Mouse (Mus musculus) CD4-positive, CD25-positive, alpha-beta regulatory T cell, adult 2 months (primary cell): ENCODE measurements around the gene Tbc1d23.
"Not testable (repeated sequence)": the region's sequence is repeated elsewhere in the genome, so short reads cannot be mapped to it uniquely, and the experiment has no call there.

ENCODE experiments used
- DNase-seq: peaks from one replicate; pipeline ENCODE4 v3.0.0-alpha.2; 2012; ENCODE audit warnings: low read depth, low spot score

Gene Tbc1d23

GRCm38 (mm10) chr16:57231089-57231936 is at the start of gene Tbc1d23:
TSS of gene Tbc1d23 (minus strand) at chr16:57231504.
- DNase-seq = peak; percentile 97

GRCm38 (mm10) chr16:57280221-57281217 is 49.2 kb upstream of the Tbc1d23 start:
- no peak for DNase-seq

- DNase-seq = no peak
Measured at GRCm38 (mm10) chr16:57278976-57279626, 47.8 kb upstream of the Tbc1d23 start.

GRCm38 (mm10) chr16:57269751-57270150 is 38.4 kb upstream of the Tbc1d23 start:
- DNase-seq = no peak

- no peak for DNase-seq
Measured at GRCm38 (mm10) chr16:57268058-57268841, 36.9 kb upstream of the Tbc1d23 start.

GRCm38 (mm10) chr16:57267068-57267467 is 35.8 kb upstream of the Tbc1d23 start:
- DNase-seq = no peak

GRCm38 (mm10) chr16:57260152-57260551 is 28.8 kb upstream of the Tbc1d23 start:
- DNase-seq = no peak

GRCm38 (mm10) chr16:57259356-57260083 is 28.2 kb upstream of the Tbc1d23 start:
- no peak for DNase-seq

- no peak for DNase-seq
Measured at GRCm38 (mm10) chr16:57251589-57252421, 20.5 kb upstream of the Tbc1d23 start.

GRCm38 (mm10) chr16:57250991-57251390 is 19.7 kb upstream of the Tbc1d23 start:
- DNase-seq = no peak

GRCm38 (mm10) chr16:57247464-57247863 is 16.2 kb upstream of the Tbc1d23 start:
- no peak for DNase-seq

- no peak for DNase-seq
Measured at GRCm38 (mm10) chr16:57246596-57246995, 15.3 kb upstream of the Tbc1d23 start.

- DNase-seq = peak; percentile 87
Measured at GRCm38 (mm10) chr16:57243858-57244248, 12.5 kb upstream of the Tbc1d23 start.

GRCm38 (mm10) chr16:57243205-57243857 is 12.0 kb upstream of the Tbc1d23 start:
- DNase-seq = peak; percentile 60

- no peak for DNase-seq
Measured at GRCm38 (mm10) chr16:57242857-57243204, 11.5 kb upstream of the Tbc1d23 start.

GRCm38 (mm10) chr16:57235871-57236510 is 4.7 kb upstream of the Tbc1d23 start:
- DNase-seq = no peak

GRCm38 (mm10) chr16:57231937-57232310 is 620 bp upstream of the Tbc1d23 start:
- not testable (repeated sequence) for DNase-seq

- no peak for DNase-seq
Measured at GRCm38 (mm10) chr16:57226444-57226843, 4.9 kb downstream of the Tbc1d23 start.
